Mouse (Mus musculus) heart, embryonic 13.5 days (tissue): ENCODE measurements at regions not wholly inside any gene's neighbourhood (a gene's known extent, or its start where the extent isn't known, plus 50 kb on each side); places are given as distances from the start of the nearest gene placed in this dataset.

Source experiments
- ATAC-seq: fragments of 200-750 bp; cut with Nextera tagmentation; 2 replicates; pipeline ENCODE4 v1.8.0; 2017; ENCODE audit warnings: moderate TSS enrichment; ENCODE audit not compliant: insufficient number of reproducible peaks, low FRiP score, low TSS enrichment; ENCODE audit errors: extremely low read depth
- H3K27ac ChIP-seq: fragments of 300-500 bp; sonication (generic); replicated peaks from 2 replicates; pipeline ENCODE4 v1.5.1; 2015; ENCODE audit warnings: moderate library complexity, mild to moderate bottlenecking, inconsistent platforms
- H3K27me3 ChIP-seq: fragments of 300-500 bp; sonication (generic); replicated peaks from 2 replicates; pipeline ENCODE4 v1.6.1; 2015; ENCODE audit warnings: mild to moderate bottlenecking, inconsistent platforms
- H3K36me3 ChIP-seq: fragments of 300-500 bp; sonication (generic); 2 replicates; pipeline ENCODE4 v1.6.1; 2015; ENCODE audit warnings: mild to moderate bottlenecking, inconsistent platforms
- H3K4me1 ChIP-seq: fragments of 300-500 bp; sonication (generic); 2 replicates; pipeline ENCODE4 v1.6.1; 2015; ENCODE audit warnings: inconsistent platforms
- H3K4me2 ChIP-seq: fragments of 300-500 bp; sonication (generic); 2 replicates; pipeline ENCODE4 v1.6.1; 2015; ENCODE audit warnings: inconsistent platforms, mild to moderate bottlenecking, moderate library complexity
- H3K4me3 ChIP-seq: fragments of 300-500 bp; sonication (generic); 2 replicates; pipeline ENCODE4 v1.5.1; 2015; ENCODE audit warnings: moderate library complexity, mild to moderate bottlenecking, inconsistent platforms
- H3K9ac ChIP-seq: fragments of 300-500 bp; sonication (generic); 2 replicates; pipeline ENCODE4 v1.6.1; 2015; ENCODE audit warnings: inconsistent platforms, mild to moderate bottlenecking, moderate library complexity
- H3K9me3 ChIP-seq: fragments of 300-500 bp; sonication (generic); 2 replicates; pipeline ENCODE4 v1.6.1; 2016; ENCODE audit warnings: inconsistent platforms
- WGBS: fragments of 180-500 bp; shearing (Covaris S2); methylation state at CpG from one replicate; pipeline ENCODE4 v1.1.7; 2015; ENCODE audit warnings: mixed read lengths; 5-methylcytosine and 5-hydroxymethylcytosine counted together

DNA sequence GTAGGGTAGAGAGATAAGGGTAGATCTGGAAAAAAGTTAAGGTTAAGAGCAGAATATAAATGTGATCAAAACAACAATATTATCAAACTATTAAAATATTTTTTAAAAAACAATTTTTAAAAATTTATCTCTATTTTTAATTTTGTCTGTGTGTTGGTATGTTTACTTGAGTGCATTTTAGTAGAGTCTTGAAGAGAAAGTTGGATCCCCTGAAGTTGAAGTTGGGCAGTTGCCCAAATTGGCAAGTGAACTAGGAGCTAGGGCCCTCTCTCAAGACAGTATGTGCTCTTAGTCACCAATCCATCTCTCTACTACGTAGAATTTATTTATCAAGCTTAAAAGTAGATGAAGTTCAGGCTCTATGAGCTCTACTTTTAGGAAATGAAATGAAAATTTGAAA, 59.9 kb downstream of the Adamts1 start:
- Histone ChIP-seq H3K27ac (no peak overlapping the region), H3K4me3 (no peak overlapping the region), H3K36me3 (no peaks in the 10 kb centered on the region), H3K4me2 (no peak overlapping the region), H3K9ac (no peak overlapping the region), H3K27me3 (no peaks in the 10 kb centered on the region), H3K9me3 (no peaks in the 10 kb centered on the region), H3K4me1 (peaks cover 24% of the 10 kb centered on the region)
- WGBS: 70% methylated on average over 1 of the region's 1 CpGs
- ATAC-seq: no peak

GRCm38 (mm10) chr16:85738606-85739195, 64.2 kb downstream of the Adamts1 start:
- WGBS: 76% methylated on average over 2 of the region's 2 CpGs
- no peaks in the 10 kb centered on the region for H3K36me3 ChIP-seq
- H3K9ac ChIP-seq: no peak overlapping the region
- H3K4me3 ChIP-seq: no peak overlapping the region
- no peak for ATAC-seq
- H3K4me1 ChIP-seq: no peaks in the 10 kb centered on the region
- no peaks in the 10 kb centered on the region for H3K27me3 ChIP-seq
- no peak overlapping the region for H3K4me2 ChIP-seq
- no peaks in the 10 kb centered on the region for H3K9me3 ChIP-seq
- no peak overlapping the region for H3K27ac ChIP-seq

GRCm38 (mm10) chr16:85728026-85728425, 74.9 kb downstream of the Adamts1 start:
- no peak for ATAC-seq
- H3K4me1 ChIP-seq: no peaks in the 10 kb centered on the region
- 69% methylated on average over 2 of the region's 2 CpGs for WGBS

DNA sequence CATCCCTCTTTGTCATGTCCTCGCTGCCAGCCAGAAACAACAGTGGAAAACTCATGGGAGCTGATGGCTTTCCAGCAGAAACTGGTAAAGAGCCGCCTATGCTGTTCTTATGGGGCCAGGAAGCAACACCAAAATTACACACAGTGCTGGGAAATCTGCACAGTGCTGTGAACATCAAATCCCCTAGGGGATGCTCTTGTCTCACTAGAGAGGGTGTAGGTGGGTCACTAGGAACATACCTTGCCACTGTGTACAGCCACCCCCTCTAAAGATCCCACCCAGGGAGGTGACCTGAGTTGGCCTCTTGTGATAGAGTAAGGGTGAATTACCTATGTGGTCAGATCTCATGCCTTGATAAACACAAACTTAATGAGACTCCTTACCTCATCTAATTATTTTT, 80.9 kb downstream of the Adamts1 start:
- Histone ChIP-seq H3K36me3 (no peaks in the 10 kb centered on the region), H3K9ac (no peak overlapping the region), H3K4me1 (no peaks in the 10 kb centered on the region), H3K27ac (no peak overlapping the region), H3K9me3 (no peaks in the 10 kb centered on the region), H3K4me2 (no peak overlapping the region), H3K4me3 (no peak overlapping the region), H3K27me3 (no peaks in the 10 kb centered on the region)
- 53% methylated on average over 2 of the region's 2 CpGs for WGBS
- no peak for ATAC-seq

More at GRCm38 (mm10) chr16:85728026-85728425, 74.9 kb downstream of the Adamts1 start:
- Histone ChIP-seq H3K36me3 (no peaks in the 10 kb centered on the region), H3K27ac (no peak overlapping the region), H3K9me3 (no peaks in the 10 kb centered on the region), H3K9ac (no peak overlapping the region), H3K4me3 (no peak overlapping the region), H3K27me3 (no peaks in the 10 kb centered on the region), H3K4me2 (no peak overlapping the region)

DNA sequence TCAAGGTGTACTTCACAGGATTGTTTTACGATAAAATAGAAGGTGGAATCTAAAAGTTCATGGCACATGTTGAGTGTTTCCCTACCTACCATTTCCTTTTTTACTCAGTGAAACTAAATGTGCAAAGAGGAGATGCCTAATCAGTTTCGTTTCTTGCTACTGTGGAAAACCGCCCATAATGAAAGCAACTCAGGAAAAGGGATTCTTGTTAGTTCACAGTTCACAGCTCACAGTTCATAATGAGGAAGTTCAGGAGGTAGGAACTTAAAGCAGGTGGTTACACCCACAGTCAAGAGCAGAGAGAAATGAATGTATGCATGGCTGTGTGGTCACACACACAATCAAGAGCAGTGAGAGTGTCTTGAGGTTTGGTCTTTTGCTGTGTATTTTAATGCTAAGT, 90.6 kb downstream of the Adamts1 start:
- Histone ChIP-seq H3K9me3 (no peaks in the 10 kb centered on the region), H3K4me2 (no peak overlapping the region), H3K36me3 (no peaks in the 10 kb centered on the region), H3K9ac (no peak overlapping the region), H3K4me3 (no peak overlapping the region), H3K27ac (no peak overlapping the region), H3K27me3 (no peaks in the 10 kb centered on the region), H3K4me1 (no peaks in the 10 kb centered on the region)
- no peak for ATAC-seq
- 82% methylated on average over 3 of the region's 3 CpGs for WGBS

DNA sequence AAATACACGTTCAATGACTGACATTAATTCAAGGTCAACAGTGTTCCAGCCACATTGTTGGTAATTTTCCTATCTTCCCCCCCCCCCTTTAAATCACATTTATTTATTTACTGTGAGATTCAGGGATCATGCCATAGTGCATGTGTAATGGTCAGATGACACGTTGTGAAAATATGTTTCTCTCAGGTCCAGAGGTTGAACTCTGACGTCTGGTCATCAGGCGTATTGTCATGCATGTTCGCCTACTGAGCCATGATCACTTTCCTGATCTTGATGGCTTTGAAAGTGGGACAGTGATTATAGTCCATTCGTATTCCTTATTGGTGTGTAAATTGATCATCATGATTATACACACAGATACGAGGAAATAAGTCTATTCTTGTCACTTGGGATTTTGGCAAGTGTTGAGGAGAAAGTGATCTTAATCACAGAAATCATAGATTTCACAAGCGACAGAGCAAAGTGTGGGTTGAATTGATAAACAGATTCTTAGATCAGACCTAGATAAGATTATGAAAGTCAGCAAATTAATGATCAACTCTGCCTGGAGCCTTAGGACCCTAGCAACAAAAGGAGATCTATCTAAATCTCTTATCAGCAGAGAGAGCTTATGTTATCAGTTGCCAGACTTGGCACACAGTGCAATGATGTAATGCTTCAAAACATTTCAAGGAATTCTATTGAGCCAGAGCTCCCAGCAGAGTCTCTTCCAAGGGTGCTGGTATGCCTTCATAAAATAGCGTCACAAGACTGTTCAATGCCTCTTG, 98.5 kb downstream of the Adamts1 start:
- Histone ChIP-seq H3K9ac (no peak overlapping the region), H3K4me3 (no peak overlapping the region), H3K36me3 (no peaks in the 10 kb centered on the region), H3K27ac (no peak overlapping the region), H3K4me1 (no peaks in the 10 kb centered on the region), H3K4me2 (no peak overlapping the region), H3K9me3 (no peaks in the 10 kb centered on the region), H3K27me3 (no peaks in the 10 kb centered on the region)
- 70% methylated on average over 9 of the region's 9 CpGs for WGBS
- ATAC-seq: no peak

- ATAC-seq: no peak
- Histone ChIP-seq H3K4me3 (no peak overlapping the region), H3K9ac (no peak overlapping the region), H3K4me1 (no peaks in the 10 kb centered on the region), H3K4me2 (no peak overlapping the region), H3K9me3 (no peaks in the 10 kb centered on the region), H3K36me3 (no peaks in the 10 kb centered on the region), H3K27ac (no peak overlapping the region), H3K27me3 (no peaks in the 10 kb centered on the region)
- WGBS: 66% methylated on average over 2 of the region's 2 CpGs
Measured at GRCm38 (mm10) chr16:85702889-85703480, 99.9 kb downstream of the Adamts1 start.

DNA sequence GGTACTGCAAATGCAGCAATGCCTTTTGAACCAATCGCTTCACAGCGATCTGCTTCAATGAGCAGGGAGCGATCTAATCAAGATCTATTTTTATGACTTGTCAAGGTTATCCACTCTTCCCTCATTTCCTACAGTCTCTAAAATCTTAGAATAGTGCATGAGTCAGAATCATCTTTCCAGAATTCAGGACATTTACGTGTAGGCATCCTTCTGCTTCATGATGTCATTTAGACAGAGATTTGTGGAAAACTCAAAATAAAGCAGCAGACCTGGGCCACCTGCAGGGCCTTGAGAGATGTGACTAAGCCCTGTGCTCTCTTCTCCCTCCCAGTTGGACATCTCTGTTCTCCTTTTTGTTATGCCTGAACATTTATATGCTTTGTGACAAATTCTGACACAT, 103.6 kb downstream of the Adamts1 start:
- ATAC-seq: no peak
- no peak overlapping the region for H3K4me3 ChIP-seq
- no peaks in the 10 kb centered on the region for H3K27me3 ChIP-seq
- H3K9me3 ChIP-seq: peaks cover 2% of the 10 kb centered on the region; the same call in 1 of the 2 replicates
- H3K4me2 ChIP-seq: no peak overlapping the region
- H3K9ac ChIP-seq: no peak overlapping the region
- no peak overlapping the region for H3K27ac ChIP-seq
- no peaks in the 10 kb centered on the region for H3K4me1 ChIP-seq
- WGBS: 73% methylated on average over 4 of the region's 4 CpGs
- H3K36me3 ChIP-seq: no peaks in the 10 kb centered on the region

DNA sequence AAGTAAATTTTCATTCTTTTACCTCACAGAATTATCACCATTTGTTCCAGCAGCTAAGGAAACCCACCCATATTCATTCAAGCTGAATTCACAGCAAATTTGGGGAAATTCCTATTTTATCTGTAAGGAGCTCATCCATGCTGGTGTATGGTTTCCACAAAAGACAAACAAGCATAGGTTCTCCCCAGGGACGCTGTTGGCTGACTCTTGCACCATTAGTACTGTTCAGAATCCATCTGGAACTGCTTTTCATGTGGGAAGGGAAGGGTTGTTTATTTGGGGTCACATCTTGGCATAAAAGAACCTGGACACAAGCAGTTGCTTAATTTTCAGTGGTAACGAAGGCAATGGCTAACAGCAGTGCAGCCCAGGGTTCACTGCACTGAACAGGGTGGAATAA, 120.2 kb downstream of the Adamts1 start:
- Histone ChIP-seq H3K9ac (no peak overlapping the region), H3K27ac (no peak overlapping the region), H3K9me3 (no peaks in the 10 kb centered on the region), H3K4me3 (no peak overlapping the region), H3K4me2 (no peak overlapping the region), H3K36me3 (no peaks in the 10 kb centered on the region), H3K4me1 (peaks cover 16% of the 10 kb centered on the region), H3K27me3 (no peaks in the 10 kb centered on the region)
- no peak for ATAC-seq
- 79% methylated on average over 2 of the region's 2 CpGs for WGBS

DNA sequence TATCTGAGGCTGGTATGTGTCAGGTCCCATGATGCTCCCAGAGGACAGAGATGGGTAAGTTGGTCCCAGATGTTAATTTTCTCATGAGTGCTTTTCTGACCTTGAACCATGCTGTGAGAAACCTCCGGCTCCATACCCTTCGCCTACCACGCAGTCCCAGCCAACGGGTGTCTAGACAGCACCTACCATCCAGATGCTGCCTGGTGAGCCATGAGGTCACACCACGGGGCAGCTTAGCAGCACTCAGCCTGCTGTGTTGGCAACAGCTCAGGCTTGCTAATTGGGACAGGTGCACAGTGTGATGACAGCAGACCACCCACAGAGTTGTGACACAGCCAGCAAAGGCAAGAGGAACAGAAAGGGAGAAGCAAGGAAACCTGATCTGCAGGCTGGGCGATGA, 122.6 kb downstream of the Adamts1 start:
- H3K4me2 ChIP-seq: no peak overlapping the region
- no peak overlapping the region for H3K27ac ChIP-seq
- no peak for ATAC-seq
- WGBS: 33% methylated on average over 6 of the region's 6 CpGs
- no peaks in the 10 kb centered on the region for H3K9me3 ChIP-seq
- H3K36me3 ChIP-seq: no peaks in the 10 kb centered on the region
- H3K27me3 ChIP-seq: no peaks in the 10 kb centered on the region
- peaks cover 16% of the 10 kb centered on the region for H3K4me1 ChIP-seq
- H3K4me3 ChIP-seq: no peak overlapping the region
- no peak overlapping the region for H3K9ac ChIP-seq

- H3K4me2 ChIP-seq: no peak overlapping the region
- no peaks in the 10 kb centered on the region for H3K36me3 ChIP-seq
- H3K9me3 ChIP-seq: no peaks in the 10 kb centered on the region
- no peak overlapping the region for H3K9ac ChIP-seq
- no peak for ATAC-seq
- no peak overlapping the region for H3K27ac ChIP-seq
- H3K27me3 ChIP-seq: no peaks in the 10 kb centered on the region
- H3K4me3 ChIP-seq: no peak overlapping the region
- H3K4me1 ChIP-seq: peaks cover 16% of the 10 kb centered on the region
- 36% methylated on average over 1 of the region's 1 CpGs for WGBS
Measured at GRCm38 (mm10) chr16:85678781-85679180, 124.1 kb downstream of the Adamts1 start.

DNA sequence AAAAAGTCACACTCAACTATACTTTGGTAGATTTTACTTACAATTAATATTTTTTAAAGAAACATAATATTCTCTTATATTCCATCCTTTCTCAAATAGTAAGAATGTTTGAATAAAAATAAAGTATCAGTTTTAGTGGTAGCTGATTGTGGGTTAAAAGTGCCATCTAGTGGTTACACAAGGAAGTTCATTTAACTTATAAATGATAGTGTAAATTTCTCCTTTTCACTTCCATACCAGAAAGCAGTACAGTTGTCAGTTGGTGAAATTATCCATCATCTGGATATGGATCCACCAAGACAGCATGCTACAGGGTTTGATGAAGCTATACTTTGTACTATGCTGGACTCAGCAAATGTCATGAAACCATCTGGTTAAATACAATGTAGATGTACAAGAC, 124.7 kb downstream of the Adamts1 start:
- Histone ChIP-seq H3K4me1 (peaks cover 16% of the 10 kb centered on the region), H3K36me3 (no peaks in the 10 kb centered on the region), H3K9me3 (no peaks in the 10 kb centered on the region), H3K4me3 (no peak overlapping the region), H3K9ac (no peak overlapping the region), H3K27me3 (no peaks in the 10 kb centered on the region), H3K27ac (no peak overlapping the region), H3K4me2 (no peak overlapping the region)
- ATAC-seq: no peak
